In the genomic region with DNA sequence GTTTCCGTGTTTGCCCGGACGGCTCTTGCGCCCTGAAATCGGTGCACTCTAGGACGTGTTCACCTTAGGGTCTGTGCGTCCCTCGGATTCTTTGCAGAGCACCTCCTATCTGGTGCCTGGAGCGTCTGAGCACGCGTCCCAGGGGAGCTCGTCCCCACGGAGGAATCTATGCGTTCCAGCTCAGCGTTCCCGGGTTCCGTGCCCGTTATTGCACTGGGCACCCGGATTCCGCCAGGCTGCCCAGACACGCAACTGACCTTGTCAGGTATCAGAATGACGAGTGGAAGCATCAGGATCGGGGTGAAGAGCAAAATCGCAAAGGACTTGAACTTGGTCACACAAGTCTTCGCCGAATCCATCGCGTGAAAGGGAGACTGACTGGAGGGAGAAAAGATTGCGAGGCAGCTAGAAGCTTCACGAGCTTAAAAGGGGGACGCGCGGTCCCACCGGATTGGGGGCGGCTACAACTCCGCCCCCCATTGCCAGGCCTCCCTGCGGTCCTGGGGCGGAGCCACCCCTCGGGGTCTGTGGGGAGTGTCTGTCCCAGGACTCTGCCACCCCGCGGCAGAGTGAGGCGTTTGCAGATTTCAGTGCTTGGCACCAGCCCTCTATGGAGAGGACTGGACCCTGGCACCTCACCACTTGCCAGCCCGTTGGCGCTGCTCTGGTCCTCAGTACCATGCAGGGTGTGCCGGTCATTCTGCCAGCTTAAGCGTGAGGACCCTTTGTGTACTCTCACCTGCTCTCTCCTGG, we compare ENCODE assay signal across 8 mouse cellular contexts. TPM values are rescaled to one million over a fixed set of nuclear protein-coding genes. Genes with fewer than 3 reads are reported as not detected.
DNase-seq lines count a peak whose midpoint lies in the region; ATAC-seq and TF ChIP-seq lines count a peak whose summit lies in the region.

No protein-coding gene starts in this region.

- DNase-seq in ES-E14 (ENCODE audit: low read depth, low spot score): no peak
- peak; percentile 12 for DNase-seq in cerebellum, adult 11 months
- peak; percentile 79 for DNase-seq in forebrain, embryonic 14.5 days (ENCODE audit: low spot score)
- peak; percentile 65 for DNase-seq in heart, postnatal 4 days
- peak; percentile 48 to 50 for DNase-seq in layer of hippocampus, adult 8-10 months (ENCODE audit: low spot score in 2 of 2)
- peak; percentile 18 for DNase-seq in lung, adult 2 months
- peak; percentile 57 for DNase-seq in thymus, postnatal 25 days

- no peaks in the 10 kb centered on the region; a peak in 1 of 4 replicates for H3K4me1 ChIP-seq in ES-E14 (ENCODE audit: control insufficient read depth in 2 of 2, insufficient read depth in 2 of 2, low read length in 2 of 2, poor library complexity in 1 of 2)
- peaks cover 6% of the 10 kb centered on the region; the same call in 1 of the 2 replicates for H3K4me1 ChIP-seq in forebrain, embryonic 14.5 days (ENCODE audit: control insufficient read depth, insufficient read depth, low read length)
- H3K4me1 ChIP-seq in lung, adult 2 months (ENCODE audit: control insufficient read depth, insufficient read depth, low read length): peaks cover 6% of the 10 kb centered on the region
- peaks cover 20% of the 10 kb centered on the region for H3K4me1 ChIP-seq in olfactory bulb, adult 2 months (ENCODE audit: control insufficient read depth, insufficient read depth, low read length)

- H3K36me3 ChIP-seq in ES-E14 (ENCODE audit: control insufficient read depth, insufficient read depth, low read length, poor library complexity, severe bottlenecking): no peaks in the 10 kb centered on the region
- no peaks in the 10 kb centered on the region for H3K36me3 ChIP-seq in forebrain, embryonic 14.5 days (ENCODE audit: control insufficient read depth, insufficient read depth, low read length)

- TF ChIP-seq POLR2A in lung, adult 2 months (IDR thresholded peaks at IDR 0.05; ENCODE audit: borderline replicate concordance, extremely low read depth, low read depth, low read length): no peak
- no peak for TF ChIP-seq POLR2A in olfactory bulb, adult 2 months (IDR thresholded peaks at IDR 0.05; ENCODE audit: insufficient read depth, low read depth, low read length)

- H3K9me3 ChIP-seq in ES-E14 (ENCODE audit: control insufficient read depth, insufficient read depth, low read depth, low read length): no peaks in the 10 kb centered on the region
- H3K9me3 ChIP-seq in forebrain, embryonic 14.5 days (replicated peaks; ENCODE audit: control insufficient read depth, low read length): no peaks in the 10 kb centered on the region

- H3K27me3 ChIP-seq in forebrain, embryonic 14.5 days (replicated peaks; ENCODE audit: control insufficient read depth, insufficient read depth, low read length): peaks cover 18% of the 10 kb centered on the region

- peak overlapping the region; percentile 61 to 78 for H3K4me3 ChIP-seq in ES-E14 (ENCODE audit: insufficient read depth in 1 of 2, low read depth in 1 of 2, low read length in 2 of 2, poor library complexity in 1 of 2, severe bottlenecking in 1 of 2)
- peak overlapping the region; percentile 37 for H3K4me3 ChIP-seq in forebrain, embryonic 14.5 days (ENCODE audit: low read depth, low read length)
- peak overlapping the region; percentile 45 for H3K4me3 ChIP-seq in lung, adult 2 months (replicated peaks; ENCODE audit: extremely low read depth, low read depth, low read length)
- H3K4me3 ChIP-seq in olfactory bulb, adult 2 months (ENCODE audit: insufficient read depth, low read depth, low read length): peak overlapping the region; percentile 40

- no peak for TF ChIP-seq CTCF in lung, adult 2 months (IDR thresholded peaks at IDR 0.05; ENCODE audit: insufficient read depth, low read length)
- no peak; the same call in none of the 2 replicates for TF ChIP-seq CTCF in olfactory bulb, adult 2 months (IDR thresholded peaks at IDR 0.05; ENCODE audit: insufficient read depth, low read depth, low read length)

- in situ Hi-C loops in ES-E14 (cut with MboI; ENCODE audit: low sequenced_read_pairs in 2 of 2, unreplicated experiment in 2 of 2): no loop called here

- under 1% methylated on average over 46 of the region's 46 CpGs for WGBS in forebrain, embryonic 14.5 days
- 2% methylated on average over 46 of the region's 46 CpGs for WGBS in lung, adult 2 months
- WGBS in olfactory bulb, adult 2 months: 3% methylated on average over 46 of the region's 46 CpGs

- peak; percentile 93 for ATAC-seq in forebrain, embryonic 14.5 days

- H3K4me2 ChIP-seq in forebrain, embryonic 14.5 days (ENCODE audit: low read length): peak overlapping the region; percentile 77

- H3K27ac ChIP-seq in ES-E14 (ENCODE audit: insufficient read depth, low read depth, low read length, poor library complexity, severe bottlenecking): no peak overlapping the region
- no peak overlapping the region for H3K27ac ChIP-seq in forebrain, embryonic 14.5 days (ENCODE audit: low read depth, low read length)
- no peak overlapping the region for H3K27ac ChIP-seq in olfactory bulb, adult 2 months (ENCODE audit: insufficient read depth, low read depth, low read length)

- peak overlapping the region; percentile 47 for H3K9ac ChIP-seq in ES-E14 (ENCODE audit: insufficient read depth, low read depth, low read length, poor library complexity, severe bottlenecking)
- peak overlapping the region; percentile 56 for H3K9ac ChIP-seq in forebrain, embryonic 14.5 days (ENCODE audit: low read length)

TF ChIP-seq in ES-E14, 5 proteins besides CTCF, POLR2A, EP300 and RAD21:
- no peak for TF ChIP-seq ZC3H11A (IDR thresholded peaks at IDR 0.05; ENCODE audit: borderline replicate concordance, low read depth, low read length)
- TF ChIP-seq HCFC1 (IDR thresholded peaks at IDR 0.05; ENCODE audit: borderline replicate concordance, insufficient read depth, low read length): no peak
- TF ChIP-seq ZNF384 (IDR thresholded peaks at IDR 0.05; ENCODE audit: low read depth, low read length): no peak
- TF ChIP-seq CHD2 (IDR thresholded peaks at IDR 0.05; ENCODE audit: low read depth, low read length): no peak
- no peak for TF ChIP-seq MAFK (IDR thresholded peaks at IDR 0.05; ENCODE audit: insufficient read depth, low read depth, low read length)

RNA-seq across cellular contexts. Expression of gene Slc13a5, which starts 0.6 kb away (rescaled TPM):
- 7.1 and 8.1 TPM in 2 replicates for total RNA-seq in ES-E14 (2012; rRNA removed)
- polyA plus RNA-seq in forebrain, embryonic 14.5 days (2014; fragmentation: Nextera tagmentation; extraction: Ambion mirVana): 0.24 and 0.51 TPM in 2 replicates
- under 1 TPM; 0.38 to 0.50 TPM for total RNA-seq in heart, postnatal 4 days (2021)
- total RNA-seq in layer of hippocampus, adult 8-10 months (2022): 1 to 10 TPM; 6.2 to 9.8 (median 7.9) TPM
- not detected in 2 replicates for polyA plus RNA-seq in lung, adult 2 months (2012; rRNA removed)
- not detected in 2 replicates for polyA plus RNA-seq in olfactory bulb, adult 2 months (2012; ENCODE audit: insufficient read depth, insufficient read length, low replicate concordance, missing spikeins)

RNA-seq across cellular contexts. Expression of gene Xaf1, which starts 35.0 kb away (rescaled TPM):
- total RNA-seq in ES-E14 (2012; rRNA removed): 7.5 and 7.6 TPM in 2 replicates
- polyA plus RNA-seq in forebrain, embryonic 14.5 days (2014; fragmentation: Nextera tagmentation; extraction: Ambion mirVana): 1.1 TPM in 2 replicates
- total RNA-seq in heart, postnatal 4 days (2021): 1 to 10 TPM; 7.6 to 7.7 TPM
- 10 to 100 TPM in 2 of 4 experiments, 1 to 10 TPM in 2; 7.5 to 16.5 (median 10.7) TPM for total RNA-seq in layer of hippocampus, adult 8-10 months (2022)
- polyA plus RNA-seq in lung, adult 2 months (2012; rRNA removed): 28.2 and 55.3 TPM in 2 replicates
- polyA plus RNA-seq in olfactory bulb, adult 2 months (2012; ENCODE audit: insufficient read depth, insufficient read length, low replicate concordance, missing spikeins): not detected in 2 replicates

RNA-seq across cellular contexts. Expression of gene Fbxo39, which starts 47.9 kb away (rescaled TPM):
- total RNA-seq in ES-E14 (2012; rRNA removed): 0.13 and 0.16 TPM in 2 replicates
- not detected in 2 replicates for polyA plus RNA-seq in forebrain, embryonic 14.5 days (2014; fragmentation: Nextera tagmentation; extraction: Ambion mirVana)
- not detected for total RNA-seq in heart, postnatal 4 days (2021)
- total RNA-seq in layer of hippocampus, adult 8-10 months (2022): not detected
- polyA plus RNA-seq in lung, adult 2 months (2012; rRNA removed): 0.12 and 0.31 TPM in 2 replicates
- polyA plus RNA-seq in olfactory bulb, adult 2 months (2012; ENCODE audit: insufficient read depth, insufficient read length, low replicate concordance, missing spikeins): not detected in 2 replicates

RNA-seq across cellular contexts. Expression of gene Med31, which starts 51.0 kb away (rescaled TPM):
- total RNA-seq in ES-E14 (2012; rRNA removed): 21.5 and 28.6 TPM in 2 replicates
- 64.7 and 69.6 TPM in 2 replicates for polyA plus RNA-seq in forebrain, embryonic 14.5 days (2014; fragmentation: Nextera tagmentation; extraction: Ambion mirVana)
- total RNA-seq in heart, postnatal 4 days (2021): 10 to 100 TPM; 12.0 to 12.5 TPM
- 10 to 100 TPM; 13.1 to 16.1 (median 13.7) TPM for total RNA-seq in layer of hippocampus, adult 8-10 months (2022)
- 7.5 and 9.5 TPM in 2 replicates for polyA plus RNA-seq in lung, adult 2 months (2012; rRNA removed)
- not detected in 2 replicates for polyA plus RNA-seq in olfactory bulb, adult 2 months (2012; ENCODE audit: insufficient read depth, insufficient read length, low replicate concordance, missing spikeins)

RNA-seq across cellular contexts. Expression of gene Txndc17, which starts 59.0 kb away (rescaled TPM):
- total RNA-seq in ES-E14 (2012; rRNA removed): 77.1 and 126 TPM in 2 replicates
- 118 and 131 TPM in 2 replicates for polyA plus RNA-seq in forebrain, embryonic 14.5 days (2014; fragmentation: Nextera tagmentation; extraction: Ambion mirVana)
- 10 to 100 TPM; 47.4 to 48.7 TPM for total RNA-seq in heart, postnatal 4 days (2021)
- 10 to 100 TPM; 26.9 to 33.8 (median 29.7) TPM for total RNA-seq in layer of hippocampus, adult 8-10 months (2022)
- polyA plus RNA-seq in lung, adult 2 months (2012; rRNA removed): 36.0 and 53.8 TPM in 2 replicates
- polyA plus RNA-seq in olfactory bulb, adult 2 months (2012; ENCODE audit: insufficient read depth, insufficient read length, low replicate concordance, missing spikeins): not detected in 2 replicates
